Mouse (Mus musculus) embryonic facial prominence, embryonic 11.5 days (tissue): ENCODE data around the gene Cox4i1. TPM values are rescaled to one million over a fixed set of nuclear protein-coding genes. Genes with fewer than 3 reads are reported as not detected.

Experiments
- ATAC-seq: fragments of 200-750 bp; cut with Nextera tagmentation; replicated peaks from 2 replicates; pipeline ENCODE4 v1.8.0; 2017; ENCODE audit warnings: low read depth; ENCODE audit not compliant: insufficient number of reproducible peaks, low FRiP score, low TSS enrichment
- DNase-seq: peaks from one replicate; pipeline ENCODE4 v3.0.0-alpha.2; 2015; ENCODE audit warnings: low spot score
- H3K27ac ChIP-seq: fragments of 300-500 bp; sonication (generic); replicated peaks from 2 replicates; pipeline ENCODE4 v1.5.1; 2014; ENCODE audit warnings: mild to moderate bottlenecking, low read depth, low read length, control low read depth
- H3K27me3 ChIP-seq: fragments of 300-500 bp; sonication (generic); 2 replicates; pipeline ENCODE4 v1.6.1; 2014; ENCODE audit warnings: mild to moderate bottlenecking, low read length, moderate library complexity, mixed read lengths; ENCODE audit not compliant: control insufficient read depth, insufficient read depth
- H3K36me3 ChIP-seq: fragments of 300-500 bp; sonication (generic); replicated peaks from 2 replicates; pipeline ENCODE4 v1.6.1; 2014; ENCODE audit warnings: low read depth, mild to moderate bottlenecking, low read length, moderate library complexity, mixed read lengths; ENCODE audit not compliant: control insufficient read depth, insufficient read depth
- H3K4me1 ChIP-seq: fragments of 300-500 bp; sonication (generic); 2 replicates; pipeline ENCODE4 v1.6.1; 2014; ENCODE audit warnings: low read length, mixed read lengths; ENCODE audit not compliant: control insufficient read depth, insufficient read depth
- H3K4me2 ChIP-seq: fragments of 300-500 bp; sonication (generic); 2 replicates; pipeline ENCODE4 v1.6.1; 2014; ENCODE audit warnings: low read depth, mild to moderate bottlenecking, control low read depth, low read length, moderate library complexity
- H3K4me3 ChIP-seq: fragments of 300-500 bp; sonication (generic); 2 replicates; pipeline ENCODE4 v1.5.1; 2014; ENCODE audit warnings: low read depth, low read length, control low read depth
- H3K9ac ChIP-seq: fragments of 300-500 bp; sonication (generic); replicated peaks from 2 replicates; pipeline ENCODE4 v1.6.1; 2014; ENCODE audit warnings: mild to moderate bottlenecking, control low read depth, low read length
- H3K9me3 ChIP-seq: fragments of 300-500 bp; sonication (generic); replicated peaks from 2 replicates; pipeline ENCODE4 v1.6.1; 2016; ENCODE audit warnings: mild to moderate bottlenecking, low read length, inconsistent platforms, mixed read lengths; ENCODE audit not compliant: control insufficient read depth
- WGBS: fragments of 180-500 bp; shearing (Covaris S2); extraction: QIAGEN DNeasy Blood & Tissue Kit; methylation state at CpG from one replicate; pipeline ENCODE4 v1.1.7; 2014; 5-methylcytosine and 5-hydroxymethylcytosine counted together
- polyA plus RNA-seq: library from polyadenylated mRNA; unstranded; fragments of >200 nt; fragmentation: Nextera tagmentation; extraction: Ambion mirVana; gene quantifications from 2 replicates; pipeline ENCODE4 v1.2.1, GENCODE M21; 2014

Cox4i1 gene
- polyA plus RNA-seq, 1 experiment from 2014 or later: 854 TPM

GRCm38 (mm10) chr8:120706193-120706592 lies 38.2 kb downstream of the Cox4i1 start:
- DNase-seq (no peak), ATAC-seq (no peak)
- Histone ChIP-seq H3K4me2 (no peak overlapping the region), H3K4me1 (no peaks in the 10 kb centered on the region), H3K27ac (no peak overlapping the region), H3K27me3 (no peaks in the 10 kb centered on the region), H3K9me3 (no peaks in the 10 kb centered on the region), H3K4me3 (no peak overlapping the region), H3K9ac (no peak overlapping the region), H3K36me3 (no peaks in the 10 kb centered on the region)
- WGBS: 74% methylated on average over 3 of the region's 3 CpGs

- H3K27ac ChIP-seq: no peak overlapping the region
- DNase-seq: no peak
- H3K9me3 ChIP-seq: no peaks in the 10 kb centered on the region
- no peak overlapping the region for H3K4me3 ChIP-seq
- H3K9ac ChIP-seq: no peak overlapping the region
- WGBS: 79% methylated on average over 10 of the region's 10 CpGs
- H3K27me3 ChIP-seq: no peaks in the 10 kb centered on the region
- no peaks in the 10 kb centered on the region for H3K4me1 ChIP-seq
- no peaks in the 10 kb centered on the region for H3K36me3 ChIP-seq
- ATAC-seq: no peak
- no peak overlapping the region for H3K4me2 ChIP-seq
Observed at GRCm38 (mm10) chr8:120709176-120709575, 41.2 kb downstream of the Cox4i1 start.

- DNase-seq: no peak
- H3K9me3 ChIP-seq: no peaks in the 10 kb centered on the region
- ATAC-seq: no peak
- 77% methylated on average over 6 of the region's 6 CpGs for WGBS
- no peaks in the 10 kb centered on the region for H3K27me3 ChIP-seq
- H3K4me2 ChIP-seq: no peak overlapping the region
- no peak overlapping the region for H3K9ac ChIP-seq
- H3K36me3 ChIP-seq: no peaks in the 10 kb centered on the region
- no peaks in the 10 kb centered on the region for H3K4me1 ChIP-seq
- H3K27ac ChIP-seq: no peak overlapping the region
- no peak overlapping the region for H3K4me3 ChIP-seq
Observed at GRCm38 (mm10) chr8:120715200-120715599, 47.2 kb downstream of the Cox4i1 start.

GRCm38 (mm10) chr8:120715996-120716680 lies 48.1 kb downstream of the Cox4i1 start:
- DNase-seq (no peak), ATAC-seq (no peak)
- no peak overlapping the region for H3K27ac ChIP-seq
- no peak overlapping the region for H3K4me3 ChIP-seq
- H3K9me3 ChIP-seq: no peaks in the 10 kb centered on the region
- WGBS: 77% methylated on average over 15 of the region's 15 CpGs
- no peaks in the 10 kb centered on the region for H3K27me3 ChIP-seq
- H3K36me3 ChIP-seq: no peaks in the 10 kb centered on the region
- H3K9ac ChIP-seq: no peak overlapping the region
- H3K4me2 ChIP-seq: no peak overlapping the region
- H3K4me1 ChIP-seq: no peaks in the 10 kb centered on the region

- no peak overlapping the region for H3K27ac ChIP-seq
- no peaks in the 10 kb centered on the region for H3K36me3 ChIP-seq
- H3K27me3 ChIP-seq: no peaks in the 10 kb centered on the region
- DNase-seq (no peak), ATAC-seq (no peak)
- H3K4me3 ChIP-seq: no peak overlapping the region
- H3K4me1 ChIP-seq: no peaks in the 10 kb centered on the region
- WGBS: 59% methylated on average over 19 of the region's 19 CpGs
- H3K9me3 ChIP-seq: no peaks in the 10 kb centered on the region
- H3K4me2 ChIP-seq: no peak overlapping the region
- H3K9ac ChIP-seq: no peak overlapping the region
Observed at GRCm38 (mm10) chr8:120719586-120720236, 51.7 kb downstream of the Cox4i1 start.

- Histone ChIP-seq H3K4me1 (no peaks in the 10 kb centered on the region), H3K36me3 (no peaks in the 10 kb centered on the region), H3K4me3 (no peak overlapping the region), H3K27me3 (no peaks in the 10 kb centered on the region), H3K9ac (no peak overlapping the region), H3K27ac (no peak overlapping the region), H3K4me2 (no peak overlapping the region), H3K9me3 (no peaks in the 10 kb centered on the region)
- ATAC-seq (no peak), DNase-seq (no peak)
- 74% methylated on average over 6 of the region's 6 CpGs for WGBS
Observed at GRCm38 (mm10) chr8:120723025-120723424, 55.0 kb downstream of the Cox4i1 start.

Other genes starting within 250 kb of the Cox4i1 start
- 127 and 132 TPM in 2 replicates for gene Gins2, start 78.9 kb upstream of the Cox4i1 start, polyA plus RNA-seq
- 3.4 and 5.9 TPM in 2 replicates for gene 1190005I06Rik, start 20.6 kb upstream of the Cox4i1 start, polyA plus RNA-seq
- 1.8 and 3.0 TPM in 2 replicates for gene Gm27021, start 143 bp upstream of the Cox4i1 start, polyA plus RNA-seq
- gene Emc8, start 351 bp downstream of the Cox4i1 start, polyA plus RNA-seq: 322 and 338 TPM in 2 replicates
- 2.3 and 3.4 TPM in 2 replicates for gene Irf8, start 68.1 kb downstream of the Cox4i1 start, polyA plus RNA-seq